Mouse (Mus musculus): ENCODE measurements around the gene Pdcd2.

GRCm38 (mm10) chr17:15564928-15565300, 37.8 kb upstream of the Pdcd2 start:
- no peak for TF ChIP-seq CTCF (IDR thresholded peaks at IDR 0.05; ENCODE audit: borderline replicate concordance, extremely low read depth, insufficient read depth, insufficient read length)
- no peak for TF ChIP-seq POLR2A (IDR thresholded peaks at IDR 0.05; ENCODE audit: borderline replicate concordance, extremely low read depth, insufficient read depth, insufficient read length, poor library complexity, severe bottlenecking)

Data from brain, embryonic 14.5 days (tissue).